Mouse (Mus musculus) stomach, embryonic 16.5 days (tissue): Measurements from ENCODE around the gene Rap2a. TPM values are rescaled to one million over a fixed set of nuclear protein-coding genes. Genes with fewer than 3 reads are reported as not detected.

ENCODE experiments used
- ATAC-seq: fragments of 200-750 bp; cut with Nextera tagmentation; 2 replicates; pipeline ENCODE4 v1.8.0; 2017; ENCODE audit warnings: moderate number of reproducible peaks, moderate TSS enrichment; ENCODE audit not compliant: insufficient read depth, low FRiP score
- H3K27ac ChIP-seq: fragments of 300-500 bp; sonication (generic); 2 replicates; pipeline ENCODE4 v1.5.1; 2014; ENCODE audit warnings: low read length
- H3K27me3 ChIP-seq: fragments of 300-500 bp; sonication (generic); 2 replicates; pipeline ENCODE4 v1.6.1; 2014; ENCODE audit warnings: low read length, control low read depth, mixed read lengths; ENCODE audit not compliant: control insufficient read depth, insufficient read depth
- H3K36me3 ChIP-seq: fragments of 300-500 bp; sonication (generic); 2 replicates; pipeline ENCODE4 v1.6.1; 2014; ENCODE audit warnings: low read length; ENCODE audit not compliant: control insufficient read depth, insufficient read depth
- H3K4me1 ChIP-seq: fragments of 300-500 bp; sonication (generic); 2 replicates; pipeline ENCODE4 v1.6.1; 2014; ENCODE audit warnings: low read length, control low read depth, mixed read lengths; ENCODE audit not compliant: control insufficient read depth, insufficient read depth
- H3K4me2 ChIP-seq: fragments of 300-500 bp; sonication (generic); 2 replicates; pipeline ENCODE4 v1.6.1; 2014; ENCODE audit warnings: low read depth, low read length, mixed read lengths
- H3K4me3 ChIP-seq: fragments of 300-500 bp; sonication (generic); replicated peaks from 2 replicates; pipeline ENCODE4 v1.5.1; 2014; ENCODE audit warnings: mild to moderate bottlenecking, low read length
- H3K9ac ChIP-seq: fragments of 300-500 bp; sonication (generic); 2 replicates; pipeline ENCODE4 v1.6.1; 2014; ENCODE audit warnings: low read length
- H3K9me3 ChIP-seq: fragments of 300-500 bp; sonication (generic); replicated peaks from 2 replicates; pipeline ENCODE4 v1.6.1; 2016; ENCODE audit warnings: low read length, control low read depth; ENCODE audit not compliant: control insufficient read depth
- WGBS: fragments of 180-500 bp; shearing (Covaris S2); extraction: QIAGEN DNeasy Blood & Tissue Kit; methylation state at CpG from one replicate; pipeline ENCODE4 v1.1.7; 2014; 5-methylcytosine and 5-hydroxymethylcytosine counted together
- polyA plus RNA-seq: library from polyadenylated mRNA; unstranded; fragments of >200 nt; fragmentation: Nextera tagmentation; extraction: Ambion mirVana; gene quantifications from 2 replicates; pipeline ENCODE4 v1.2.1, GENCODE M21; 2015

Rap2a gene
- 7.8 and 7.9 TPM in 2 replicates for polyA plus RNA-seq

DNA sequence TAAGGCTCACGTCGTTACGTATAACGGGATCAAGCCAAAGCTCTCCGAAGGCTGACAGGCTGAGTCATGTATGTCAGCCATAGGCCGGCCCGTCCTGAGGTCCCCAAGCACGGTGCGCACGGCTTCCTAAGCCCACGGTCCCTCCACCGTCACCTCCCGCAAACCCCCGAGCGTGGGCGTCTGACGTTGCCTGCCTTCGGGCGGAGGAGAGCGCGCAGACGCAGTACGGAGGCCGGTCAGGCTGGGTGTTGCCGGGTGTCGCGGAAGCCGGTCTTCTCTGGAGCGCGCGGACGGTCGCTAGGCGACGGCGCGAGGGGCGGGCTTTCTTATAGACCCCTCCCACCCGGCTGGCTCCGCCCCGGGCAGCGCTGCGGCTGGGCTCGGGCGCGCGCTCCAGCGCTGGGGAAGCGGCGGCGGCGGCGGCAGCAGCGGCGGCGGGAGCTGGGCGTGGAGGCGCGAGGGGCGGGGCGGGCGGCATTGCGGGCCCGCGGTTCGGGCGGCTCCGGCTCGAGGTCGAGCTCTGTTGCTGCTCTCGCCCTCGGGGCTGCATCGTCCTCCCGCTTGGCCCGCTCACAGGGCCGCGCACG lies at the start of gene Rap2a:
Gene Rap2a, plus strand, starts transcription at position 463 of the 587 bp plus-strand sequence.
- no peaks in the 10 kb centered on the region for H3K27me3 ChIP-seq
- H3K9ac ChIP-seq: peak within 1 kb of the TSS; percentile 92
- H3K4me1 ChIP-seq: 0 out of 2 replicates have a peak, but pooled peaks cover 5% of the 10 kb centered on the region
- peak; percentile 91 for ATAC-seq
- H3K27ac ChIP-seq: peak within 1 kb of the TSS; percentile 97
- H3K4me2 ChIP-seq: peak within 1 kb of the TSS; percentile 76
- peaks cover 3% of the 10 kb centered on the region; the same call in 1 of the 2 replicates for H3K36me3 ChIP-seq
- no peaks in the 10 kb centered on the region for H3K9me3 ChIP-seq
- H3K4me3 ChIP-seq: peak within 1 kb of the TSS; percentile 71
- under 1% methylated on average over 70 of the region's 78 CpGs for WGBS

DNA sequence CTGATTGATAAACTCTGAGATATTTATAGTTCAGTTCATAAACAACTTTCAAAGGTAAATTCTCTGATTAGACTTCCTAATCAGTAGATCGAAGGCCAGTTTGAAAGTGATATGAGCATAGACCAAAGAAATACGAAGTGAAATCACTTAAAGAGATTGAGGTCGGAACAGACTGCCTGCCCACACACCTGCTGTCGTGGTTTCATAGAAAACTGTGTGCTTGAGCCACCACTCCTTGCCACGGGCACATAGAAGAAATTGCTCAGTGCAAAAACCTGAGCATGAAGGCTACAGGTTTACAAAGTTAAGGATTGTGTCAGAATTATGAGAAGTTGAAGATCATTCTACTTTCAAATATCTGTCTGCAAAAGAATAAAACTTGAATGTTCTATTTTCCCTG lies 49.7 kb upstream of the Rap2a start:
- no peaks in the 10 kb centered on the region for H3K4me1 ChIP-seq
- H3K9me3 ChIP-seq: 0 out of 2 replicates have a peak, but pooled peaks cover 10% of the 10 kb centered on the region
- no peak for ATAC-seq
- peaks cover 32% of the 10 kb centered on the region for H3K36me3 ChIP-seq
- no peak overlapping the region for H3K4me2 ChIP-seq
- H3K27me3 ChIP-seq: no peaks in the 10 kb centered on the region
- no peak overlapping the region for H3K4me3 ChIP-seq
- 79% methylated on average over 5 of the region's 5 CpGs for WGBS
- H3K9ac ChIP-seq: no peak overlapping the region
- no peak overlapping the region for H3K27ac ChIP-seq

DNA sequence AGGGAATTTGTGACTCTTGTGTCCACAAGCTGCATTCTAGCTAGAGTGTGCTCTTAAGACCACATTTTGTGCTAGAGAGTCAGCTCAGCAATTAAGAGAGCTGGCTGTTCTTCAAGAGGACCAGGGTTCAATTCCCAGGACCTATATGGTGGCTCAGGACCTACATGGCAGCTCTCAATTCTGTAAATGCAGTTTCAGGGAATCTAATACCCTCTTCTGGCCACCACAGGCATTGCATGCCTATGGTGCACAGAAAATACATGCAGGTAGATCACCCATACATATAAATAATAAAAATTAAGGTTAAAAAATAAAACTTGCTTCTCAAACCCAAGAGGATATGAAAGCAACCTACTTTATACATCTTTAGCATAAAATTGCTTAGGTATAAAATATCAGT lies 45.5 kb upstream of the Rap2a start:
- Histone ChIP-seq H3K4me1 (no peaks in the 10 kb centered on the region), H3K27ac (no peak overlapping the region), H3K4me2 (no peak overlapping the region), H3K27me3 (no peaks in the 10 kb centered on the region), H3K36me3 (0 out of 2 replicates have a peak, but pooled peaks cover 7% of the 10 kb centered on the region), H3K9me3 (0 out of 2 replicates have a peak, but pooled peaks cover 3% of the 10 kb centered on the region), H3K4me3 (no peak overlapping the region), H3K9ac (no peak overlapping the region)
- ATAC-seq: no peak

DNA sequence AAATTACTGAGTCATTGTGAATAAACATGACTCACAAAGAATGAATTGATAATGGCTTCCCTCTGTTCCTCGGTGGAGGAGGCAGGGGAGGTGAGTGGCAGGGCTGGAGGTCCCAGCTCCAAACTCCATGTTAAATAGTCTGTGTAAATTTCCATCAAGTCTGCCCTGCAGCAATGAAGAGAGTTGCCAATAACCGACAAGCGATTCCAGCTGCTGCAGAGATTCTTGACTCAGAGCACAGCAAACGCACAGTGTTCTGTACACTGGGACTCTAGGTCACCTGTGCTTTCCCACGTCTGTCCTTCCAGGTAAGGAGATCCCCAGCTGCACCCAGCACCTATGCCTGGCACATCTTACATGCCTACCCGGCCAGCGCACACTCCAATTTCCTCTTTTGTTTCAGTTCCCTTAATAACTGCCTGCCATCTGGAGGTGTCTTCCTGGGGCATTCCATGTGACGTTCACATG lies 44.3 kb upstream of the Rap2a start:
- Histone ChIP-seq H3K9ac (no peak overlapping the region), H3K27ac (no peak overlapping the region), H3K4me3 (no peak overlapping the region), H3K9me3 (0 out of 2 replicates have a peak, but pooled peaks cover 3% of the 10 kb centered on the region), H3K27me3 (no peaks in the 10 kb centered on the region), H3K4me1 (no peaks in the 10 kb centered on the region), H3K4me2 (no peak overlapping the region), H3K36me3 (0 out of 2 replicates have a peak, but pooled peaks cover 7% of the 10 kb centered on the region)
- peak; percentile 53; the same call in 1 of the 2 replicates for ATAC-seq
- 70% methylated on average over 8 of the region's 8 CpGs for WGBS

DNA sequence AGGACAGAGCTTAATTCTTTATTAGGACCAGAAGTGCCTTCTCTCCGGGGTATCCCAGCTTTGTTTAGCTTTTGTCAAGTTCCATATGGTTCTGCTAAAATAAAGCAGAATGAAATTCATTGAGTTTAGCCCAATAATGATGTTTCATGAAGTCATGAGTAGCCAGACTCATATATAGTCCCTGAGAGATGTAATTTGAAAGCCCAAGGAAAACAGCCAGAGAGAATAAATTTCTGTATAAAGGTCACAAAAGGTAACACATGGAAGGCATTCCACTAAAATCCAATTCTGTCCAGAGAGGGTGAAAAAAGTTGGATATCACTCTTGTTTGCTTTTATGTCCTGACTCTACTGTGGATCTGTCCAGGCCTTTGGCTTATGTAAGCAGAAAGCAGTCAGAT lies 43.4 kb upstream of the Rap2a start:
- no peak overlapping the region for H3K9ac ChIP-seq
- no peak overlapping the region for H3K4me2 ChIP-seq
- no peak for ATAC-seq
- H3K36me3 ChIP-seq: 0 out of 2 replicates have a peak, but pooled peaks cover 7% of the 10 kb centered on the region
- 40% methylated on average over 1 of the region's 1 CpGs for WGBS
- H3K27ac ChIP-seq: no peak overlapping the region; the same call in 1 of the 2 replicates
- H3K4me1 ChIP-seq: no peaks in the 10 kb centered on the region
- H3K9me3 ChIP-seq: 0 out of 2 replicates have a peak, but pooled peaks cover 3% of the 10 kb centered on the region
- no peak overlapping the region for H3K4me3 ChIP-seq
- no peaks in the 10 kb centered on the region for H3K27me3 ChIP-seq

DNA sequence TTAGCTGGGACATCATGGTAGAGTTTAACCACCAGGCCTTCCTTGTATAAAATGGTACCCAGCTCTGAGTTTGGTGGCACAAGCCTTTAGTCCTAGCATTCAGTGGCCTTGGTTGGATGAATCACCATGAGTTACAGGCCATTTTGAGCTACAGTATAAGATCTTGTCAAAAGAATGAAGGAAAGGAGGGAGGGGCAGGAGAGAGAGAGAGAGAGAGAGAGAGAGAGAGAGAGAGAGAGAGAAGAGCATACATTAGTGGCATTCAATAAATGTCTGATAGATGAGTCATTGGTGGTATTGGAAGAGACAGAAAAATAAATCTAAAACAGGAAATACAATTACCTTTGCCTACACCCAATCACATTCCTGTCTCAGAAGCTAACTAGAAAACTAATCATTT lies 37.5 kb upstream of the Rap2a start:
- H3K4me2 ChIP-seq: no peak overlapping the region
- 0 out of 2 replicates have a peak, but pooled peaks cover 3% of the 10 kb centered on the region for H3K9me3 ChIP-seq
- no peaks in the 10 kb centered on the region for H3K27me3 ChIP-seq
- no peaks in the 10 kb centered on the region for H3K4me1 ChIP-seq
- no peak overlapping the region for H3K9ac ChIP-seq
- H3K4me3 ChIP-seq: no peak overlapping the region
- 0 out of 2 replicates have a peak, but pooled peaks cover 7% of the 10 kb centered on the region for H3K36me3 ChIP-seq
- H3K27ac ChIP-seq: no peak overlapping the region
- no peak for ATAC-seq

DNA sequence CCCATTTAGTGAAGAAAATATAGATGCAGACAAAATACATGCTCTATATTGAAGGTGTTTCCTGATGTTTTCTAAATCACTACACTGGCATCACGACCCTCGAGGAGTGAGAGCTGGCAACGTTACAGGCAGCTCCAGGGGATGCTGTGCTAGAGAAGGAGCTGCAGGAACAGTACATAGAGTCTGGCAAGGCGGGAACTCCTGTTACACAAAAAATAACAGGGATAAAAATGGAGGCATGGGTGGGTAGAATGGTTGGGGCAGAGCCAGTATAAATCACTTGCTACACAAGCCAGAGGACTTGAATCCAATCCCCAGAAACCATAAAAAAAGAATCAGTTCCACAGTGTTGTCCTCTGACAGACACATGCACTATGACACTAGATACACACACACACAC lies 37.0 kb upstream of the Rap2a start:
- 0 out of 2 replicates have a peak, but pooled peaks cover 2% of the 10 kb centered on the region for H3K36me3 ChIP-seq
- no peak overlapping the region for H3K27ac ChIP-seq
- H3K9me3 ChIP-seq: 0 out of 2 replicates have a peak, but pooled peaks cover 3% of the 10 kb centered on the region
- no peaks in the 10 kb centered on the region for H3K27me3 ChIP-seq
- no peak for ATAC-seq
- H3K4me3 ChIP-seq: no peak overlapping the region
- WGBS: 94% methylated on average over 4 of the region's 4 CpGs
- H3K4me1 ChIP-seq: no peaks in the 10 kb centered on the region
- H3K4me2 ChIP-seq: no peak overlapping the region
- no peak overlapping the region for H3K9ac ChIP-seq

DNA sequence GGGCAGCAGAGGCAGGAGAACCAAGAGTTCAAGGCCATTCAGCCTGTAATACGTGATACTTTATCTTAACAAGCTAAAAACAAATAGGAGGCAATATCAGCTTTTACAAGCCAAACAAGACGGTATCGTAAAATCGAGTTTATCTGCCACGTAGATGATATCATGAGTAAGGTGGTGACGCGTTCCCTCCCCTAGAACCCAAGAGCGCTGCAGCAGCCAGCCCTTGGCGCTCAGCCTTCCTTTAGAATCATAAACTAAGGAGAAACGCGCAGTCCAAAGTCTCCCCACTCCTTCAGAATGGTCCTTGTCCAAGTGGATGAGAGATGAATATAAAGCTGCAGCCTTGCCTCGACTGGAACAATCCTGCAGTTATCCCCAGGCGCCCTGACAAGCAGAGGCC lies 36.4 kb upstream of the Rap2a start:
- Histone ChIP-seq H3K27me3 (no peaks in the 10 kb centered on the region), H3K4me3 (no peak overlapping the region), H3K4me1 (no peaks in the 10 kb centered on the region), H3K9ac (no peak overlapping the region), H3K9me3 (0 out of 2 replicates have a peak, but pooled peaks cover 3% of the 10 kb centered on the region), H3K27ac (no peak overlapping the region), H3K4me2 (no peak overlapping the region), H3K36me3 (no peaks in the 10 kb centered on the region)
- WGBS: 78% methylated on average over 13 of the region's 13 CpGs
- ATAC-seq: no peak

DNA sequence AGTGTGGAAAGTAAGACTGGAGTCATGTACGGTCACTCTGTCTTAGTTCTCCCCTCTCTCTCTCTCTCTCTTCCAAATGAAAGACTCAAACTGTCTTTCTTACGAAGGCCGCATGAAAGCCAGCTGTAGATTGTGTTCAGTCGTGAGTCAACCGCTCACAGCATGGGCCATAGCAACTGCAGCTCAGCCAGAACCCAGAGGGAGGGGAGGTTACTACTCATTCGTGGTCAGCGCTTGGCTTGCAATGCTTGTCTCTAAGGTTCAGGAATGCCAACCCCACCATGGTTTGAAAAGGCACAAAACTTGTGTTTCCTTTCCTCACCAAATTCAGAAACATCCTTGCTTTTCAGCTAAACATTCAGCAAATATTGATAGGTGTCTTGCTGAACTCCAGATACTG lies 24.0 kb upstream of the Rap2a start:
- Histone ChIP-seq H3K9me3 (no peaks in the 10 kb centered on the region), H3K27ac (no peak overlapping the region), H3K4me2 (no peak overlapping the region), H3K36me3 (no peaks in the 10 kb centered on the region), H3K4me3 (no peak overlapping the region), H3K27me3 (no peaks in the 10 kb centered on the region), H3K9ac (no peak overlapping the region), H3K4me1 (no peaks in the 10 kb centered on the region)
- no peak for ATAC-seq
- 88% methylated on average over 7 of the region's 7 CpGs for WGBS
